Mouse (Mus musculus) megakaryocyte, embryonic 14.5 days (primary cell): Measurements from ENCODE around the gene Tmem223.

Experiments
- FLI1 ChIP-seq: IDR thresholded peaks from 2 replicates; pipeline ENCODE4 v1.6.1; 2012; ENCODE audit warnings: low read length, inconsistent platforms, mixed read lengths
- GATA1 ChIP-seq: IDR thresholded peaks from 3 replicates; pipeline ENCODE4 v1.6.1; 2012; ENCODE audit warnings: mixed read lengths, low read length, inconsistent platforms, borderline replicate concordance

DNA sequence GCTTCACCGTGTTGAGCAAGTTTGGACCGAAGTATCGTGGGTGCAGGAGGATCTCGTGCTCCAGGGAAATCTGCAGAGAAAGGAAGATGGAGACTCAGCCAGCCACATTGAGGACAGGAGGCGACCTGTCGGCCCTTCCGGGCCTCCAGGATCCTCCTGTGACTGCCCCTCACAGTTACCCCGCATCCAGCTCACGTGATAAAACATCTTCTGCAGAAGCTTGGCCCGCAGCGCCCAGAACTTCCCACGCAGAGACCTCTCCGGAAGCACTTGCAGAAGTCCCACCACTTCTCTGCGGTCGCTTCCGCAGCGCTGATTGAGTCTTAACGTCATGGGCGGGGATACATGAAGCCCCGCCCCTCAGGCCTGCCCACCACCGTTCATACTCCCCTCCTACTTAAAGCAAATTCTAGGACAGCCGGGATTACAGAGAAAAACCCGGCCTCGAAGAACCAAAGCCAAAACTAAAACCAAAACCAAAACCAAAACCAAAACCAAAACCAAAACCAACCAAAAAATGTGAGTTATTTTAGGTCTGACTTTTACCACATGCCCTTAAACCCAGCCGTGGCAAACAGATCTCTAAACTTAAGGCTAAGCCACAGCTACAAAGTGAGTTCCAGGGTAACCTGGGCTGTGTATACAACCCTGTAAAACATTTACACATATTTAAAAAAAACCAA is 27.6 kb downstream of the Tmem223 start, which contains the start of gene Polr2g:
- TF ChIP-seq GATA1 = no peak
- peak; percentile 37; the same call in 1 of the 2 replicates for TF ChIP-seq FLI1
